Mouse (Mus musculus): ENCODE results near the gene Btrc. TPM values are rescaled to one million over a fixed set of nuclear protein-coding genes. Genes with fewer than 3 reads are reported as not detected.
"Not testable (repeated sequence)": the region's sequence is repeated elsewhere in the genome, so short reads cannot be mapped to it uniquely, and the experiment has no call there.

The Btrc gene
- total and polyA plus RNA-seq, 3 experiments: 11.0 to 20.7 (median 14.0) TPM

- dilution Hi-C loops (cut with MboI; ENCODE audit: extremely low pct_ligation_motif_present, extremely low pct_unique_long_range_greater_than_20kb, low sequenced_read_pairs); H3K79me2 ChIP-seq (replicated peaks; ENCODE audit: control insufficient read depth, extremely low read depth, insufficient read depth, poor library complexity, severe bottlenecking); H3K36me3 ChIP-seq (replicated peaks in 1 of 2; ENCODE audit: control insufficient read depth in 1 of 2, insufficient read depth in 1 of 2, low read length in 1 of 2); H3K9me3 ChIP-seq (replicated peaks; ENCODE audit: low read length); H3K4me3 ChIP-seq (replicated peaks in 1 of 3; ENCODE audit: low read depth in 2 of 3, low read length in 2 of 3, poor library complexity in 1 of 3); H3K27ac ChIP-seq (ENCODE audit: insufficient read depth, low read depth); H3K4me2 ChIP-seq (ENCODE audit: insufficient read depth, low read depth, poor library complexity, severe bottlenecking); H3K9ac ChIP-seq (ENCODE audit: insufficient read depth, low read depth); H3K4me1 ChIP-seq (ENCODE audit: control insufficient read depth in 1 of 2, insufficient read depth in 2 of 2); H3K27me3 ChIP-seq (replicated peaks): not testable (repeated sequence)
- TF ChIP-seq SMC3 (IDR thresholded peaks at IDR 0.05; ENCODE audit: low read depth, low read length) (peak; percentile 84), USF1 (IDR thresholded peaks at IDR 0.05; ENCODE audit: low read depth, low read length) (peak; percentile 59), CTCF (conservative IDR thresholded peaks at IDR 0.05 in 1 of 2, IDR thresholded peaks at IDR 0.05 in 1 of 2; ENCODE audit: low read depth in 2 of 2, low read length in 2 of 2) (peak; percentile 50 to 89), RAD21 (IDR thresholded peaks at IDR 0.05; ENCODE audit: low read depth, low read length) (peak; percentile 86)
- peak; percentile 72 for DNase-seq (ENCODE audit: extremely low read depth)
- in situ Hi-C loops (cut with MboI; ENCODE audit: low pct_ligation_motif_present, low pct_unique_long_range_greater_than_20kb, low sequenced_read_pairs): loop anchor here (5.0 kb wide), 1 partner anchor 214 kb away; no protein-coding TSS in a partner anchor
Measured at GRCm38 (mm10) chr19:45436019-45436418, 72.5 kb downstream of the Btrc start.

- Histone ChIP-seq H3K9ac (ENCODE audit: insufficient read depth, low read depth) (no peak overlapping the region), H3K27ac (ENCODE audit: insufficient read depth, low read depth) (no peak overlapping the region), H3K9me3 (replicated peaks; ENCODE audit: low read length) (no peaks in the 10 kb centered on the region), H3K36me3 (replicated peaks in 1 of 2; ENCODE audit: control insufficient read depth in 1 of 2, insufficient read depth in 1 of 2, low read length in 1 of 2) (peaks cover 0 to 8% of the 10 kb centered on the region in 2 experiments), H3K27me3 (replicated peaks) (no peaks in the 10 kb centered on the region), H3K4me2 (ENCODE audit: insufficient read depth, low read depth, poor library complexity, severe bottlenecking) (no peak overlapping the region), H3K4me3 (replicated peaks in 1 of 3; ENCODE audit: low read depth in 2 of 3, low read length in 2 of 3, poor library complexity in 1 of 3) (no peak overlapping the region), H3K4me1 (ENCODE audit: control insufficient read depth in 1 of 2, insufficient read depth in 2 of 2) (no peaks in the 10 kb centered on the region; a peak in 1 of 4 replicates), H3K79me2 (replicated peaks; ENCODE audit: control insufficient read depth, extremely low read depth, insufficient read depth, poor library complexity, severe bottlenecking) (no peaks in the 10 kb centered on the region)
- in situ Hi-C loops (cut with MboI; ENCODE audit: low pct_ligation_motif_present, low pct_unique_long_range_greater_than_20kb, low sequenced_read_pairs) (loop anchor here (5.0 kb wide), 1 partner anchor 215 kb away; no protein-coding TSS in a partner anchor), dilution Hi-C loops (cut with MboI; ENCODE audit: extremely low pct_ligation_motif_present, extremely low pct_unique_long_range_greater_than_20kb, low sequenced_read_pairs) (no loop called here)
- TF ChIP-seq POLR2AphosphoS2 (IDR thresholded peaks at IDR 0.05; ENCODE audit: low read depth, low read length) (no peak), ZNF384 (IDR thresholded peaks at IDR 0.05; ENCODE audit: low read depth, low read length) (no peak), RAD21 (IDR thresholded peaks at IDR 0.05; ENCODE audit: low read depth, low read length) (no peak), USF1 (IDR thresholded peaks at IDR 0.05; ENCODE audit: low read depth, low read length) (no peak), ZKSCAN1 (IDR thresholded peaks at IDR 0.05; ENCODE audit: borderline replicate concordance, low read depth, low read length) (no peak), MYC (IDR thresholded peaks at IDR 0.05; ENCODE audit: low read depth, low read length) (no peak), HCFC1 (IDR thresholded peaks at IDR 0.05; ENCODE audit: low read depth, low read length) (no peak), GABPA (IDR thresholded peaks at IDR 0.05; ENCODE audit: insufficient replicate concordance, low read depth, low read length) (no peak), ZMIZ1 (IDR thresholded peaks at IDR 0.05; ENCODE audit: low read depth, low read length) (no peak), IRF4 (IDR thresholded peaks at IDR 0.05; ENCODE audit: low read depth, low read length) (no peak), E2F4 (IDR thresholded peaks at IDR 0.05; ENCODE audit: insufficient replicate concordance, low read depth, low read length) (no peak), ELF1 (IDR thresholded peaks at IDR 0.05; ENCODE audit: low read depth, low read length) (no peak), MAZ (IDR thresholded peaks at IDR 0.05; ENCODE audit: low read depth, low read length) (no peak), KAT2A (IDR thresholded peaks at IDR 0.05; ENCODE audit: insufficient replicate concordance, low read length) (no peak), RCOR1 (conservative IDR thresholded peaks at IDR 0.05; ENCODE audit: low read depth, low read length) (no peak)
- DNase-seq (ENCODE audit: extremely low read depth): no peak
Measured at GRCm38 (mm10) chr19:45437175-45437574, 73.6 kb downstream of the Btrc start.

Measured in CH12.LX (cell line).